Mouse (Mus musculus) right cerebral cortex, postnatal 25 days (tissue): ENCODE results near the gene Chrne.
"Not testable (repeated sequence)": the region's sequence is repeated elsewhere in the genome, so short reads cannot be mapped to it uniquely, and the experiment has no call there.

Source experiments
- DNase-seq: peaks from one replicate; pipeline ENCODE4 v3.0.0; 2022

The Chrne gene

DNA sequence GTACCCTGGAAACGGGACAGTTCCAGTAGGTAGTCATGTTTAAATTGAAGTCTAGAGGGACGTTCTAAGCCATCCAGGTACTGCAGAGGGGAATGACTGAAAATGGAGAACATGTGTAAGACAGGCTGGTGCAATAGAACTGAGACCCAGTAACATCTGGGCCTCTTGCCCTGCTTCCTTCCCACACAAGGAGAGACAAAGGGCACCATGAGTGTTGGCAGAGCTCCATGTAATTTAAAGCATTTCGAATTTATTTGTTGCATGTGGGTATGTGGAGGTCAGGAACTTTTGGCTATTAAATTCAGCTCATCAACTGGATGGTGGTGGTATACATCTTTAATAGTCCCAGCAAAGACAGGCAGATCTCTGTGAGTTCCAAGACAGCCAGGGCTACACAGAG, 36.8 kb downstream of the Chrne start:
- no peak for DNase-seq

DNA sequence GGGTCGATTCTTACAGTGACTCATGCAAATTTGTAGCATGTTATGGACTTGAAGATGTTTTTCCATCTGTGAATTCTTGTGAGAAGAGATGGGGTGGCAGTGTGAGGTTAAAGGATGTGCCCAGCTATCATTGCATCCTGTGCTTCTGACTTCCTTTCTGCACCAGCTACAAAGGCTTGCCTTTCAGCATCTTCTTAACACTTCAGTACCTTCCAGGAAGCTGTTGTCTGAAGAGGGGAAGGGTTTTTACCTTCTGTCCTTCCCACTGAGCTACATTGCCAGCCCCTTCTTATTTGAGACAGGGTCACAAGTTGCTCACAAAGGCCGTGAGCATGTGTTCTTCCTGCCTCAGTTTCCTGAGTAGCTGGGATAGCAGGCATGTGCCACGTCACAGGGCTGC, 38.1 kb downstream of the Chrne start:
- DNase-seq: no peak

DNA sequence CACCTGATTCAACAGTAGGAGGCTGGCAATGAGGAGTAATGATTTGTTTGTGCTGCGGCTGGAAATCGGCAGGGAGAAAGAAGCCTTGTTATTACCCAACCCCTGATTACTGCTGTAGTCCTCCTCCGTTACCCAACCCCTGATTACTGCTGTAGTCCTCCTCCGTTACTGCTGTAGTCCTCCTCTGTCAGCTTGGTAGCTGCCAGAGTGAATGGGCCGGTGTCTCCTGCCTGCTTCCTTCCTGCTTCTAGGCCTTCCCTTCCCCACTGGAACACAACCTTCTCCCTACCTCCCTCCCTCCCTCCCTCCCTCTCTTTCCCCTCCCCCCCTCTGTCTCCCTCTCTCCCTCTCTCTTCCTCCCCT, 38.7 kb downstream of the Chrne start:
- DNase-seq: no peak

DNA sequence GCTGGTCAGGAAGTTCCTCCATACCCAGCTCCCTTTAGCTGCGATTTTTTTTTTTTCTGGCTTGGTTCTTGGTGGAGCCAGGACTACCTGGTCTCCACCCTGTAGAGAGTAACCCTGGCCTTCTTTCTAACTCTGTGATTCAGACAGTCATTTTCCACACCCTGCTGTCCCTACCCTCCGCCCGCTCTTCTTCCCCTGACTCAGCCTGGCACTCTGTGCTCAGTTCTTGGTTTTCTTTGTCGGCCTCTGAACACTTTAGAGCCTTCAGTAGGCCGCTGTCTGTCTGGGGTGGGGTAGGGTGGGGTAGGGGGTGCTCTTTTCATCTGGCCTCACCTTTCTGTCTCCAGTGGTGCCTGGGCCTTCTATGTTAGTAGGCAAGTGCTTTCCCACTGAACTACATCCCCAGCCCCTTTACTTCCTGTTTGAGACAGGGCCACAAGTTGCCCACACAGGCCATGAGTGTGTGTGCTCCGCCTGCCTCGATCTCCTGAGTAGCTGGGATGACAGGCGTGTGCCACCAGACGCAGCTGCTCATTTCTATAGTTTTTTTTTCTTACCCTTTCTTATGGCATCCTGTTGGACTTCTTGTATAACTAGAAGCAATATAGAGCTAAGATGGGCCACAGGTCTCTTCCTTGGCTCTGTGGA, 39.2 kb downstream of the Chrne start:
- DNase-seq: no peak

DNA sequence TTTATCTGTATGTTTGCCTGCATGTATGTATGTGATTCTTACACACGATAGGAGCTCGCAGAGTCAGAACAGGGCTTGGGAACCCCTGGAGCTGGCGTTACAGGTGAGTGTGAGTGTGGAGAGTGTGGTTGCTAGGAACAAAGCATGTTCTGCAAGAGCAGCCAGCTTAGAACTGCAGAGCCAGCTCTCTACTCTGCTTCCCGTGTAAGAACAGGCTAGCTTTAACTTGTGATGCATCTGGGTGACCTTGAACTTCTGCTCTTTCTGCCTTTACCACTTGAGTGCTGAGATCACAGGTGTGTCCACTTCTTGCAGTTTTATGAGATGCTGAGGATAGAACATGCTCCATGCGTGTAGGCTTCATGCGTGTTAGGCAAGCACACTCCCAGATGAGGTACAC, 40.1 kb downstream of the Chrne start:
- DNase-seq: no peak

DNA sequence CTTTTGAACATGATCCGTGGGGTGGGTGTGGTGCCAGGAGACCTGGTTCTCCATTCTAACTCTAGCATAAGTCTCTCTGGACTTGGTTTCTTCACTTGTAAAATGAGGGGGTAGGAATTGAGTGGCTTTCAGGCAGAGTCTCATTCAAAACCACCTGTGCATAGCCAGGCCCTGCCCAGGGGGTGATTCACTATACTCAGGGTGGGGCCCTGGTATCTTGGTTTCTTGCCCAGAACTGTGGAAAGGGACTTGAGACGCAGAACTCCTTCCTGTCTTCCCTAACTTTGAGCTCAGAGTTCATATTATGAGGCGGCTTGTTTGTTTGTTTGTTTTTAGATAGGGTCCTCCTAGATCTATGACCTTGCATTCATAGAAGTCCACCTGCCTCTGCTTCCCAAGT, 41.8 kb downstream of the Chrne start:
- no peak for DNase-seq

DNA sequence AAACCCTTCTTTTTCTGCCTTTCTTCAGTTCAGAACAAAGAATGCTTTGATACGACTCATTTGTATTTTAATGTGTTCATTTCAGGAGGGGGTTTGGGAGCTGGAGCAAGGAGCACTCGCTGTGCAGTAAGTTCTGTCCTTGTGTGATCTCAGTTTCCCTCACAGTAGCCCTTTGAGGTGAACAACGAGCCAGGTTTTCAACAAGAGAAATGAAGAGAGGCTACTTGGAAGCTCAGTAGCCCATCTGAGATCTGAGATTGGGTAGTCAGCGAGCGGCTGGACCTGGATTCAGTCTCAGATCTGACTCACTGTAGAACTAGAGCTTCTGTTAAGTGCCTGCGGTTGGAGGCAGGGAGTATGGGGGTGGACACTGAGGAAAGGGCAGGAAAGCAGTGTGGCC, 45.1 kb downstream of the Chrne start:
- no peak for DNase-seq

DNA sequence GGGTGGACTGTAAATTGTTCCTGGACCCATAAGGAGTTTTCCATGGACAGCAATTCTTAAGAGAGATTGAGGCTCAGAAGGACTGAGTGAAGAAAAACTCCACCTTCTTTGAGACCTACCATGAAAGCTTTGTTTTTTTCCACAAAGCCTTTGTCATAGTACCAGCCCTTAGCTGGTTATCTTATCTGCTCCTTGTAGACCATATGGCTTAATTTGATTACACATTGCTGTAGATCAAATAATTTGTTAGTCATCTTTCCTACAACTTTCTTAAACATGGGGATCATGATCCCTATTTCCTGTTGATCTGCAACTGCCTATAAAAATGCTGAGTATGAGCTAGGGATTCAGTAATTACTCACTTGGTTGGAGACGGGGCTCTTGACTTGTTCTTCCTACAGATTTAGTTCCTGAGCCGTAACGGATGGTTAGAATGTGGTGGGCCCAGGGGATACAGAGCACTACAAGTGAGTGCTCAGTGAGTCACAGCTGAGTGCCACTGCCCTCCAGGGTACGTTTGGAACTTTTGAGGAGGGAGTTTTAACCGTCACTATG, 46.6 kb downstream of the Chrne start:
- DNase-seq: no peak

DNA sequence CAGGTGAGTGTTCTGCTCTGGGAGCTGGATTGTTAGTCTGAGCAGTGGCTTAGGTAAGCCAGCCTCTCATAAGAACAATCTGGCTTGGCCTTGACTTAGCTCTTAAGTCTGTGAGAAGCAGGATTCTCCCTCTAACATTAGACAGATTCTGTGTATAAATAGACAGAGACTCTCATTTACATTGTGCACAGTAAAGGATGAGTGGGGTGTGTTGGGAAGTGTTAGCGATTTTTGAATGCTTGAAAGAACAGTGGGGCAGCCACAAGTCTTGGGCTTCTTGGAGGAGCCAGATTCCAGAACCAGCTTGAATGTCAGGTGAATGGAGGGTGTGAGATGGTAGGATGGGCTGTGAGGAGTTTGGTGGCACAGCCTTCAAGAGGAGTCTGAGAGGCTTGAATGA, 47.4 kb downstream of the Chrne start:
- DNase-seq: no peak

DNA sequence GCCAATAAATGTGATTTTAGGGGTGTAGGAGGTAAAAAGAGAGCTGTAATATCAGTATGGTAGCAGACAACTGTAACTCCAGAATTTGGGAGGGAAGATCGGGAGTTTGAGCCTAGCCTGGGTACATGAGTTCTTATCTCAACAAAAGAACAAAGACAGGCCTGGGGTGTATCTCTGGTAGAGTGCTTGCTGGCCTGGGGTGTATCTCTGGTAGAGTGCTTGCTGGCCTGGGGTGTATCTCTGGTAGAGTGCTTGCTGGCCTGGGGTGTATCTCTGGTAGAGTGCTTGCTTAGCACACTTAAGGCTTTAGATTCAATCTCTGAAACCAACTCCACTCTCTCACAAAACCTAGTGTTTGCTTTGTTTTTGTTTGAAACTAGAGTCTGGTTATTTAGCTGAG, 48.4 kb downstream of the Chrne start:
- DNase-seq: not testable (repeated sequence)

DNA sequence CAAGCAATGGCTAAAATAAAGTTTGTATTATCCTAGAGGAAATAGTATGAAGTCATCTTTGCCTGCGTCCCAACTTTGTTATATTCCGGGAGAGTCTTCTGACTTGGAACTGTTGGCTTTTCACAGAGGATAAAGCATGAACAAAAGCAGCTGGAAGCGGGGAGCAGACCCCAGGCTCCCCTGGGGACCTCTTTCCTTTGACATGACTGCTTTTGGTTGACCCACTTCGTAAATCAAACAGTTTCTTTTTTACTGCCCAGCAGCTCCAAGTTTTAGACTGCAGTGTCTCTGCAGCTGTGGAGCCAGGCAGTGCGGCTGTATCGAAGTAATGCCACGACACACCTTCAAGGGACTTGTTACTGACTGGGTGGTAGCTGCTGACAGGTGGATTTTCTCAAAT, 52.4 kb downstream of the Chrne start:
- no peak for DNase-seq
